Mouse (Mus musculus) myocyte (in vitro differentiated cells): ENCODE data around the gene Runx3. TPM values are rescaled to one million over a fixed set of nuclear protein-coding genes. Genes with fewer than 3 reads are reported as not detected.

ENCODE experiments used
- H3K27me3 ChIP-seq: one replicate; pipeline ENCODE4 v1.6.1; 2011; ENCODE audit not compliant: control insufficient read depth, insufficient read depth, insufficient read length
- H3K36me3 ChIP-seq: one replicate; pipeline ENCODE4 v1.6.1; 2011; ENCODE audit not compliant: control insufficient read depth, insufficient read depth
- H3K4me2 ChIP-seq: one replicate; pipeline ENCODE4 v1.6.1; 2011; ENCODE audit warnings: low read depth, control low read depth
- H3K4me3 ChIP-seq: one replicate; pipeline ENCODE4 v1.5.1; 2011; ENCODE audit warnings: mild to moderate bottlenecking, control low read depth, moderate library complexity
- H3K79me2 ChIP-seq: one replicate; pipeline ENCODE4 v1.6.1; 2011; ENCODE audit not compliant: control insufficient read depth, insufficient read depth
- H3ac ChIP-seq: one replicate; pipeline ENCODE4 v1.6.1; 2011; ENCODE audit not compliant: control insufficient read depth, insufficient read length
- CEBPB ChIP-seq: IDR thresholded peaks from 2 replicates; pipeline ENCODE4 v1.6.1; 2011; ENCODE audit warnings: mild to moderate bottlenecking, moderate library complexity; ENCODE audit not compliant: poor library complexity, insufficient read depth, severe bottlenecking
- E2F4 ChIP-seq: IDR thresholded peaks from one replicate; pipeline ENCODE4 v1.6.1; 2011; ENCODE audit warnings: mild to moderate bottlenecking, control low read depth, moderate library complexity; ENCODE audit not compliant: insufficient read depth
- MAX ChIP-seq: IDR thresholded peaks from one replicate; pipeline ENCODE4 v1.6.1; 2011; ENCODE audit warnings: low read depth, mild to moderate bottlenecking, control low read depth
- MYOD1 ChIP-seq, 3 experiments: IDR thresholded peaks; one replicate each; pipeline ENCODE4 v1.6.1; 2011; ENCODE audit warnings: control low read depth in 2 of 3, low read depth in 2 of 3, mild to moderate bottlenecking in 2 of 3, moderate library complexity in 1 of 3; ENCODE audit not compliant: insufficient read length in 2 of 3, control insufficient read depth in 1 of 3
- MYOG ChIP-seq, 3 experiments: IDR thresholded peaks; one replicate each; pipeline ENCODE4 v1.6.1; 2011; ENCODE audit warnings: control low read depth in 2 of 3, low read depth in 2 of 3, mild to moderate bottlenecking in 2 of 3; ENCODE audit not compliant: insufficient read length in 2 of 3, control insufficient read depth in 1 of 3, insufficient read depth in 1 of 3
- POLR2A ChIP-seq: IDR thresholded peaks from one replicate; pipeline ENCODE4 v1.6.1; 2011; ENCODE audit warnings: low read depth, mild to moderate bottlenecking, control low read depth, moderate library complexity; ENCODE audit not compliant: insufficient read length
- POLR2AphosphoS2 ChIP-seq: IDR thresholded peaks from one replicate; pipeline ENCODE4 v1.6.1; 2011; ENCODE audit warnings: low read depth, control low read depth; ENCODE audit not compliant: insufficient read length
- REST ChIP-seq: IDR thresholded peaks from one replicate; pipeline ENCODE4 v1.6.1; 2011; ENCODE audit warnings: mild to moderate bottlenecking, control low read depth, moderate library complexity; ENCODE audit not compliant: insufficient read depth, insufficient read length
- SRF ChIP-seq: IDR thresholded peaks from one replicate; pipeline ENCODE4 v1.6.1; 2011; ENCODE audit warnings: low read depth; ENCODE audit not compliant: control insufficient read depth, insufficient read length
- TCF12 ChIP-seq: IDR thresholded peaks from one replicate; pipeline ENCODE4 v1.6.1; 2011; ENCODE audit warnings: mild to moderate bottlenecking, control low read depth; ENCODE audit not compliant: poor library complexity, insufficient read depth, severe bottlenecking
- TCF3 ChIP-seq: IDR thresholded peaks from one replicate; pipeline ENCODE4 v1.6.1; 2011; ENCODE audit warnings: low read depth, control low read depth; ENCODE audit not compliant: insufficient read length
- USF1 ChIP-seq: IDR thresholded peaks from one replicate; pipeline ENCODE4 v1.6.1; 2011; ENCODE audit warnings: low read depth, mild to moderate bottlenecking, control low read depth, moderate library complexity
- polyA plus RNA-seq: library from polyadenylated mRNA; unstranded; fragments of >200 nt; fragmentation: generic; extraction: Trizol; gene quantifications from one replicate; pipeline ENCODE4 v1.2.1, GENCODE M21; 2012; ENCODE audit warnings: missing spikeins

The Runx3 gene
- polyA plus RNA-seq, result 19.6 TPM

DNA sequence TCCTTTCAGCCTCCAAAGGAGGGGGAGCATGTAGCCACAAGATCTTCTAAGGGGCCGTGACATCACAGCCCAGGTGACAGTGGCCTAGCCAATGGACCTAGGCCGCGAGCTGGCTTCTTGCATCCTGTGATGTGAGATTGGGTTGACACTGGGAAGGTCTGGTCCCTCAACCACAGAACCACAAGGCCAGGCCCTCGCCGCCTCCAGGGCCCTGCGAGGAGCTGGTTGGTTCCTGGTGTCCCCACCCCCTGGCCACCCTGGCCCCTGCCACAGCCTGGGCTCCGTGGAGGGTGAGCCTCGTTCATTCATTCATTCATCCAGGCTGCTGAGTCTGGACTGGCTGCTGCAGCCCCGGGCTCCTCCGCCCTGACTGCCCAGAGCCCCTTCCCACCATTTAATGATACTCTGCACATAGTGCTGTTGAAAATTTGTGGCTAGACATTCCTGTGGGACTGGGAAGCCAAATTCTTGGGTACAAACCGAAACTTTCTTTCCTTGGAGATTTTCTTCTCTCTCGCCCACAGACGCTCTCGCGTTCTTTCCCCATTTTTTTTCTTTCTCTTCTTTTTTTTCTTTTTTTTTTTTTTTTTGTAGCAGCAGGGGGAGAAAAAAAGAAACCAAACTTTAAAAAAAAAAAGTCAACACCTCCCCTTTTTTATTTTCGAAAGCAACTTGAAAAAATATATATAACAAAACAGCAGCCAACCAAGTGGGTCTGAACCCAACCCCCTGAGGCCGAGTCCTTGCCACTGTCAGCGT, at the start of gene Runx3:
TSS of gene Runx3 (plus strand) at position 311 of the 759 bp plus-strand sequence.
- Histone ChIP-seq H3K36me3 (no peaks in the 10 kb centered on the region), H3ac (no peak within 1 kb of the TSS), H3K4me2 (peak within 1 kb of the TSS; percentile 81), H3K79me2 (peaks cover 3% of the 10 kb centered on the region), H3K4me3 (peak within 1 kb of the TSS; percentile 24), H3K27me3 (no peaks in the 10 kb centered on the region)
- TF ChIP-seq MYOD1 (IDR thresholded peaks at IDR 0.05; ENCODE audit: control insufficient read depth in 1 of 3, insufficient read length in 2 of 3, low read depth in 2 of 3) (peak in 1 of 3 experiments; percentile 14), USF1 (peak; percentile 51), SRF (no peak), REST (no peak), CEBPB (peak; percentile 35; the same call in 1 of the 2 replicates), POLR2A (peak; percentile 73), MYOG (IDR thresholded peaks at IDR 0.05; ENCODE audit: control insufficient read depth in 1 of 3, insufficient read depth in 1 of 3, insufficient read length in 2 of 3, low read depth in 2 of 3) (peak in 1 of 3 experiments; percentile 31), E2F4 (no peak), POLR2AphosphoS2 (peak; percentile 49), TCF12 (no peak), TCF3 (no peak)

DNA sequence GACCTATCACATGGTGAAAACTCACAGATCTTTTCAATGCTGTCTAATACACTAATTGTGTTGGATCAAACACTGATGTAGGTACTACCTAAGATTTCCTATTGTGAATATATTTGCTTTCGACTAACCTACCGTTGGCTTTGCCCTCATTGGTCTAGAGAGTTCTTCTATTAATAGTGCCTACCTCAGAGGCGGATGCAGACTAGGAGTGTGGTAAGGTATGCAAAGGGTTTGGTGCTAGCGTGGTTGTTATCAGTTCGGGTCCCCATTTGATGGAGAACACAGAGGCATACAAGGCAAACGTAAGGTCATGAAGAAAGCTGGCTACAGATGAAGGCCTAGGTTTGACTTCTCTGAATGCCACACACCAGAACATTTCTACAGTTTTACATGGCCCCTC, 47.8 kb upstream of the Runx3 start:
- H3K79me2 ChIP-seq, result no peaks in the 10 kb centered on the region
- H3K4me3 ChIP-seq, result no peak overlapping the region
- H3K27me3 ChIP-seq, result no peaks in the 10 kb centered on the region
- H3K36me3 ChIP-seq, result no peaks in the 10 kb centered on the region
- no peak overlapping the region for H3K4me2 ChIP-seq
- no peak for TF ChIP-seq MYOG (IDR thresholded peaks at IDR 0.05; ENCODE audit: control insufficient read depth in 1 of 3, insufficient read depth in 1 of 3, insufficient read length in 2 of 3, low read depth in 2 of 3)
- no peak for TF ChIP-seq E2F4
- no peak for TF ChIP-seq MYOD1 (IDR thresholded peaks at IDR 0.05; ENCODE audit: control insufficient read depth in 1 of 3, insufficient read length in 2 of 3, low read depth in 2 of 3)
- TF ChIP-seq POLR2A, result no peak
- TF ChIP-seq CEBPB, result no peak
- TF ChIP-seq TCF3, result no peak
- no peak for TF ChIP-seq TCF12
- no peak for TF ChIP-seq USF1
- no peak for TF ChIP-seq MAX
- no peak for TF ChIP-seq REST
- TF ChIP-seq POLR2AphosphoS2, result no peak
- TF ChIP-seq SRF, result no peak
- H3ac ChIP-seq, result no peak overlapping the region

DNA sequence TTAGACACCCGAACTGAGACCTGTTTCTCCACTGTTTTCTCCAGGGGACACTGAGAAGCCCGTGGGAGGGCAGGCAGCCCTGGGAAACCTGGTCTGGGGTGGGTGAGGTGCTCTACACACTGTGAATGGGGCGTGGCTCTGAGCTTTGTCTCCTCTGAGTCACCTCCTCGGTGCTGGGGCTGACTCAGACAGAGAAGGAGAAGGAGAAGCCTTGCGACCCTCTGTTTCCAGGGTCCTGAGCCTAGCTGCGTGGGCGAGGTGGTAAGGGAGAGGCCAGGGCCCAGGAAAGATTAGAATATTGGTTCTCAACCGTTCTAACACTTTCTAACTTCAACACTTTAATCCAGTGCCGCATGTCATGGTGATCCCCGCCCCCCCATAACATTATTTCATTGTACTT, 46.9 kb upstream of the Runx3 start:
- peak overlapping the region; percentile 28 for H3K4me2 ChIP-seq
- no peaks in the 10 kb centered on the region for H3K36me3 ChIP-seq
- no peaks in the 10 kb centered on the region for H3K27me3 ChIP-seq
- no peak overlapping the region for H3ac ChIP-seq
- TF ChIP-seq TCF3, result no peak
- TF ChIP-seq MYOD1 (IDR thresholded peaks at IDR 0.05; ENCODE audit: control insufficient read depth in 1 of 3, insufficient read length in 2 of 3, low read depth in 2 of 3), result no peak
- no peak for TF ChIP-seq POLR2AphosphoS2
- no peak for TF ChIP-seq CEBPB
- TF ChIP-seq TCF12, result no peak
- TF ChIP-seq POLR2A, result no peak
- no peak for TF ChIP-seq REST
- TF ChIP-seq MYOG (IDR thresholded peaks at IDR 0.05; ENCODE audit: control insufficient read depth in 1 of 3, insufficient read depth in 1 of 3, insufficient read length in 2 of 3, low read depth in 2 of 3), result no peak
- TF ChIP-seq SRF, result no peak
- TF ChIP-seq USF1, result no peak
- TF ChIP-seq E2F4, result no peak
- TF ChIP-seq MAX, result no peak
- H3K79me2 ChIP-seq, result no peaks in the 10 kb centered on the region
- H3K4me3 ChIP-seq, result no peak overlapping the region

- no peaks in the 10 kb centered on the region for H3K36me3 ChIP-seq
- H3K79me2 ChIP-seq, result no peaks in the 10 kb centered on the region
- H3ac ChIP-seq, result no peak overlapping the region
- no peak overlapping the region for H3K4me3 ChIP-seq
- no peak overlapping the region for H3K4me2 ChIP-seq
- no peaks in the 10 kb centered on the region for H3K27me3 ChIP-seq
- TF ChIP-seq CEBPB (no peak), MYOD1 (IDR thresholded peaks at IDR 0.05; ENCODE audit: control insufficient read depth in 1 of 3, insufficient read length in 2 of 3, low read depth in 2 of 3) (no peak), POLR2AphosphoS2 (no peak), REST (no peak), TCF3 (no peak), MAX (no peak), TCF12 (no peak)
These were observed 45.8 kb upstream of the Runx3 start for GRCm38 (mm10) chr4:135074646-135075045.
